Mouse (Mus musculus) common myeloid progenitor, adult 5-6 weeks (primary cell): ENCODE measurements around the gene Cadm4. TPM values are rescaled to one million over a fixed set of nuclear protein-coding genes. Genes with fewer than 3 reads are reported as not detected.

Experiments
- ATAC-seq: replicated peaks from 2 replicates; pipeline ENCODE4 v1.8.0; 2016; ENCODE audit warnings: low read depth, mild to moderate bottlenecking, moderate TSS enrichment, inconsistent platforms; ENCODE audit not compliant: poor library complexity, severe bottlenecking
- total RNA-seq: library from RNA; stranded (forward); fragments of 200-1000, 187-1606 nt; gene quantifications from 2 replicates; pipeline ENCODE4 v1.2.3, GENCODE M21; 2017

Gene Cadm4
- total RNA-seq, 1 experiment from 2014 or later, result not detected

DNA sequence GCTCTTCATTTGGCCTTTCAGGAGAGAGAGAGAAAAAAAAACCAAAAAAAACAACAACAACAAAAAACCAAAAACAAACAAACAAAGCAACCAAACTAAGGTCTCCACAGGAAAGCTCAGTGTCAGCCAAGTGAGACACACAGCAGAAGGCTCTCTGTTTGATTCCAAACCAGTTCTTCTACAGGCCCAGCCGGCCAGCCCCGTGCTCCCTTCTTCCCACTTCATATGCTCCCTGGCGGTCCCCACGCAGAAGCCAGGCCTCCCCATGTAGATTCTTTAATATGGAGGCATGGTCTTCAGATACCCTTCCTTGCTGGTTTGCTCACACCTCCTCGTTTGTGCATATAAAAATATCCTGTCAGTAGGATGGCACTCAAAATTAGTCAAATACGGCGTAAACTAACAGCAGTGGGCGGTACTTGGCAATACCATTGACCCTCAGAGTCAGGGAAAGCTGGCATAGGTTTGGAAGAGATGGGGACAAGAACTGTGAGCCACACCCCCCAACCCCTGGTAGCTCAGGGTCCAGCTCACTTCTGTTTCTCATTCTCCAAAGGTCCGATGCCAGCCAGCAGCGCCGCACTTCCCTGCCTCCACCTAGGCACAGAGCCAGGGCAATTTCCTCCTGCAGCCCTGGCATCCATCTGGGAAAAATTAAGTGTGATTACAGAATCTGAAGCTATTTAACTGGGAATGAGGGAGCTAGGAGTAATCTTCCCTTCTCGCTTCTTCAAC, 44.0 kb downstream of the Cadm4 start:
- ATAC-seq, result no peak

DNA sequence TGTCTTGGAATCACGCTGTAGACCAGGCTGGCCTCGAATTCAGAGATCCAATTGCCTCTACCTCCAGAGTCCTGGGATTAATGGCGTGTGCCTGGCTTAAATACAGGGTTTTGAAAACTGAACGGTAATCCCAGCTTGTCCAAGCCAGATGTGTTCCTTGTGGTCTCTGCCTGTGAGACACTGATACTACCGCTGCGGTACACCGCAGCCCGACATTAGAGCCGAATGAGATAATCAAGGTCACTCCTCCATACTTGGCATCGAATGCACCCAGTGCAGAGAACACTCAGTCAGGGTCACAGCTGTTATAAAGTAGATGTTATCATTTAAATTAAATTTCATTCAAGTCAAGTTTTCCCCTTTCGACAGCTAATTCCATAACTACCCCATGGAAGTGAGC, 47.0 kb downstream of the Cadm4 start:
- no peak for ATAC-seq

- no peak for ATAC-seq
Measured at GRCm38 (mm10) chr7:24529580-24529979, 47.8 kb downstream of the Cadm4 start.

- peak; percentile 92 for ATAC-seq
Measured at GRCm38 (mm10) chr7:24530062-24530931, 48.5 kb downstream of the Cadm4 start, which contains the start of gene Irgq. Gene Irgq (plus strand): TSS chr7:24530689.

- ATAC-seq, result peak; percentile 57
Measured at GRCm38 (mm10) chr7:24531211-24531971, 49.6 kb downstream of the Cadm4 start.

DNA sequence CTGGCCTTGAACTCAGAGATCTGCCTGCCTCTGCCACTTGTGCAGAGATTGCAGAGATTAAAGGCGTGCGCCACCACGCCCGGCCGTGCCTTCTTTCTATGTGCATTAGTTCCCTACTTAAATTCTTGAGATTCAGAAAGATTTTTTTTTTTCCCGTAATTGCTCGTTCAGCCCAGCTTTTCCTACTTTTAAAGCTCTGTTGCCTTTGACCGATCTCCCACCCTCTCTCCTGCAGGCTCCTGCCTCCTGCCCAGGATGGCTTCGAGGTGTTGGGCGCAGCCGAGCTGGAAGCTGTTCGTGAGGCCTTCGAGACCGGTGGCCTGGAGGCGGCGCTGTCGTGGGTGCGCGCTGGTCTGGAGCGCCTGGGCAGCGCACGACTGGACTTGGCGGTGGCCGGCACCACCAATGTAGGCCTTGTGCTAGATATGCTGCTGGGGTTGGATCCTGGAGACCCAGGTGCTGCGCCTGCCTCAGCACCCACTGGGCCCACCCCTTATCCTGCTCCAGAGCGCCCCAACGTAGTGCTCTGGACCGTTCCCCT, 51.3 kb downstream of the Cadm4 start:
- no peak for ATAC-seq

DNA sequence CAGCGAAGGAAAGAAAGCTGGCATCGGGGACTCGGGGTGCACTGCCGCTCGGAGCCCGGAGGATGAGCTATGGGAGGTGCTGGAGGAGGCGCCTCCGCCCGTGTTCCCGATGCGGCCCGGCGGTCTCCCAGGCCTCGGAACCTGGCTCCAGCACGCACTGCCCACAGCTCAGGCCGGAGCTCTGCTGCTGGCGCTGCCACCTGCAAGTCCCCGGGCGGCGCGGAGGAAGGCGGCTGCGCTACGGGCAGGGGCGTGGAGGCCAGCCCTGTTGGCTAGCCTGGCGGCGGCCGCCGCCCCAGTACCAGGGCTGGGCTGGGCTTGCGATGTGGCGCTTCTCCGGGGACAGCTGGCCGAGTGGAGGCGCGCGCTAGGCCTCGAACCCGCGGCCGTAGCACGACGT, 52.0 kb downstream of the Cadm4 start:
- ATAC-seq, result no peak

- no peak for ATAC-seq
Measured at GRCm38 (mm10) chr7:24534301-24534700, 52.5 kb downstream of the Cadm4 start.

DNA sequence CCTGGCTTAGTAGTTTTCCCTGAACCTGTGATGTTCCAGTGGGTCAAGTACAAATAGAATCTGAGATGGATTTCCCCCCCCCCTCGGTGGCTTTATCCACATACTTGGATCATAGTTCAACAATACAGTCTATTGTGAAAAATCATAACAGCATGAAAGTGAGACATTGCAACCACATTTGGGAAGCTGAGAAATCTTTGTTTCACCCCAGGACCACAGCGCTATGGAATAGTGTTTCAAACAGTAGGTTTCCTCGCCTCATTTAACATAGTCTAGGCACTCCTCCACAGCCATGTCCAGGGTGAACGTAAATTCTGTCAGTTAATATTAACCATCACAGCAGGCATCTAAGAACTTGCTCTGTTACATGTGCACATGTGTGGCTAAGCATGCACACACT, 55.3 kb downstream of the Cadm4 start:
- no peak for ATAC-seq

GRCm38 (mm10) chr7:24537591-24537990, 55.8 kb downstream of the Cadm4 start:
- ATAC-seq, result no peak

- no peak for ATAC-seq
Measured at GRCm38 (mm10) chr7:24538154-24538553, 56.3 kb downstream of the Cadm4 start.

- 0 out of 2 replicates have a peak, but pooled peaks have one; percentile 36 for ATAC-seq
Measured at GRCm38 (mm10) chr7:24538701-24539100, 56.9 kb downstream of the Cadm4 start.

- no peak for ATAC-seq
Measured at GRCm38 (mm10) chr7:24539686-24540085, 57.9 kb downstream of the Cadm4 start.

DNA sequence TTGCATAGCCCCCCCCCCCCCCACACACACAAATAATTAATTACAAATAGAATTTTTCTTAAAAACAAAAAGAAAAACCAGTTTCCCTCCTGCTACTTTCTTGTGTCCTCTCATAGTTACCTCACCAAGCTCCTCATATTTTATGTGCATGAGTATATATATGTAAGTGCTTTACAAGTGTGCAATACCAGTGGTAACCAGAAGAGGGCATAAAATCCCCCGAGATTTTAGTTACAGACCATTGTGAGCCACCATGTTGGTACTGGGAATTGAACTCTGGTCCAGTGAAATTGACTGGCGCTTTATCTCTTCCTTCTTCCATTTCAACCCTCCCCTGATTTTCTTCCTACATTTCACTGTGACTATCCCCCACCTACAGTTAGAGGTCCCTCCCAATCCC, 62.7 kb downstream of the Cadm4 start:
- ATAC-seq, result no peak

- ATAC-seq, result no peak
Measured at GRCm38 (mm10) chr7:24546068-24546614, 64.3 kb downstream of the Cadm4 start, which contains the start of the genes Pinlyp and Xrcc1. Gene Pinlyp (minus strand): TSS chr7:24546118. Gene Xrcc1 (plus strand): TSS chr7:24546289.

DNA sequence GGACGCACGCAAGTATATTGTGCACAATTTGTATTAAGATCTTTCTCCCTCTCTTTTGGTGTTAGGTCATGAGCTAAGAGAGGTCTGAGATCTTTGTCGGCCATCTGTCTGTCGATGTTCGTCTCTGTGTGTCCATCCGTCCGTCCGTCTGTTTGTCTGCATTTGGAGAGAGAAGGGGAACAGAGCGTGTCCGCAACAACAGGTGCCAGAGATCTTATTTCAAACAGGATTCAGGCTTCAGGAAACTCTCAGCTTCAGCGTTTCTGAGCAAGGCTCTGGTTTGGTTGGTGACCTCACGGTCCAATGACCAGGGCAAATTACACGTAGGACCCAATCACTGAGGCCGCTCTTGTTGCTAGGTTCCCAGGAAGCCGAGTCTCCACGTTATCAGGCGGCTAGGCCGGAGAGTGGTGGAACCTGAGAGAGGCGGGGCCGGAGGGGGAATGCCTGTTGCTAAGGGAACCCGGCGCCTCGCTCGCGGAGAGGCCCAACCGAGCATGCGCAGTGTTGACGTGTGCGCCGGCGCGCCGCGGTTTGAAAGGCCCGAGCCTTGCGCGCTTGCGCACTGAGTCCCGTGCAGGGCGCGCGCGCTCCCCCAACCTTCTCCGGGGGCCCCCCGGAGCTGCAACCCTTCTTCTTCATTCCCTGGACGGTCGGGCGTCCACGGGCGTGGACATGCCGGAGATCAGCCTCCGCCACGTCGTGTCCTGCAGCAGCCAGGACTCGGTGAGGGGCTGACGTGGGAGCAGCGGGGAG, 65.0 kb downstream of the Cadm4 start:
- ATAC-seq, result peak; percentile 99

- no peak for ATAC-seq
Measured at GRCm38 (mm10) chr7:24547534-24548036, 65.8 kb downstream of the Cadm4 start.

- ATAC-seq, result no peak
Measured at GRCm38 (mm10) chr7:24551985-24552759, 70.3 kb downstream of the Cadm4 start.
